Mouse (Mus musculus) right cerebral cortex, postnatal 25 days (tissue): ENCODE measurements around the gene Ppp1r3d.

Experiments
- DNase-seq: peaks from one replicate; pipeline ENCODE4 v3.0.0; 2022

The Ppp1r3d gene

GRCm38 (mm10) chr2:178413481-178414260 is 601 bp downstream of the Ppp1r3d start:
- peak; percentile 52 for DNase-seq

GRCm38 (mm10) chr2:178413081-178413480 is 1.2 kb downstream of the Ppp1r3d start:
- DNase-seq: no peak

- DNase-seq: no peak
Measured at GRCm38 (mm10) chr2:178412598-178412997, 1.7 kb downstream of the Ppp1r3d start.

GRCm38 (mm10) chr2:178410286-178410685 is 4.0 kb downstream of the Ppp1r3d start:
- DNase-seq: no peak

- DNase-seq: no peak
Measured at GRCm38 (mm10) chr2:178409024-178409423, 5.2 kb downstream of the Ppp1r3d start.

GRCm38 (mm10) chr2:178407053-178407815 is 7.0 kb downstream of the Ppp1r3d start, which contains the start of gene Sycp2:
Gene Sycp2, minus strand, starts transcription at chr2:178407685.
- no peak for DNase-seq
